Mouse (Mus musculus): Measurements from ENCODE around the gene Lcor. TPM values are rescaled to one million over a fixed set of nuclear protein-coding genes. Genes with fewer than 3 reads are reported as not detected.

The Lcor gene
- polyA plus RNA-seq, 1 experiment: 2.4 TPM

GRCm38 (mm10) chr19:41517006-41517405 lies 34.6 kb downstream of the Lcor start:
- 90% methylated on average over 3 of the region's 3 CpGs for WGBS

DNA sequence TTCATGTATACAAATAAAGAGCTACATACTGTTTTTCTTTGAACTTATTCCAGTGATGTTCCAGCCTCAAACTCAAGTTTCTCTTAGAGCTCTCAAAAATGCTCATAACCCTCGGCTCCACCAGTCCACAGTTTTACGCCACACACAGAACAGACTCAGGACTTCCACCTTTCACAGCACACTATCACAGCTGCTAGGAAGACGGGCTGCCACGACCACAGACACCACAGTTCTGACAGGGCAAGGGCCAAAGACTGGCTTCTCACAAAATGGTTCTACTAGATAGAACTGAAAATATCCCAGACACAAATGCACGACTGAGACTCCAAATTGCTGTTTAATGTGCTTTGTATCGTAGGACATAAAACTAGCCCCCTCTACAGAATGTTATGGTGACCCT lies 36.7 kb downstream of the Lcor start:
- Histone ChIP-seq H3K27ac (ENCODE audit: insufficient read depth, low read length) (no peak overlapping the region), H3K27me3 (ENCODE audit: control insufficient read depth, insufficient read depth, low read length) (no peaks in the 10 kb centered on the region), H3K4me1 (ENCODE audit: control insufficient read depth, insufficient read depth, insufficient read length) (no peaks in the 10 kb centered on the region), H3K4me3 (ENCODE audit: extremely low read depth, insufficient read depth, insufficient read length) (no peak overlapping the region), H3K36me3 (ENCODE audit: control insufficient read depth, insufficient read depth, low read length) (no peaks in the 10 kb centered on the region)
- DNase-seq (ENCODE audit: low read depth in 1 of 2, low spot score in 2 of 2): no peak
- TF ChIP-seq CTCF (IDR thresholded peaks at IDR 0.05; ENCODE audit: extremely low read depth, insufficient read depth, insufficient read length, insufficient replicate concordance): no peak
- no peak for TF ChIP-seq POLR2A (IDR thresholded peaks at IDR 0.05; ENCODE audit: low read depth, low read length)
- 41% methylated on average over 6 of the region's 6 CpGs for WGBS

More at GRCm38 (mm10) chr19:41517006-41517405, 34.6 kb downstream of the Lcor start:
- no peaks in the 10 kb centered on the region for H3K27me3 ChIP-seq (ENCODE audit: control insufficient read depth, insufficient read depth, low read length)
- no peaks in the 10 kb centered on the region for H3K4me1 ChIP-seq (ENCODE audit: control insufficient read depth, insufficient read depth, insufficient read length)
- H3K4me3 ChIP-seq (ENCODE audit: extremely low read depth, insufficient read depth, insufficient read length): no peak overlapping the region
- no peak overlapping the region for H3K27ac ChIP-seq (ENCODE audit: insufficient read depth, low read length)
- H3K36me3 ChIP-seq (ENCODE audit: control insufficient read depth, insufficient read depth, low read length): no peaks in the 10 kb centered on the region
- no peak for TF ChIP-seq CTCF (IDR thresholded peaks at IDR 0.05; ENCODE audit: extremely low read depth, insufficient read depth, insufficient read length, insufficient replicate concordance)
- no peak for DNase-seq (ENCODE audit: low read depth in 1 of 2, low spot score in 2 of 2)

GRCm38 (mm10) chr19:41522246-41522645 lies 39.8 kb downstream of the Lcor start:
- DNase-seq (ENCODE audit: low read depth in 1 of 2, low spot score in 2 of 2): no peak
- H3K27me3 ChIP-seq (ENCODE audit: control insufficient read depth, insufficient read depth, low read length): no peaks in the 10 kb centered on the region
- 82% methylated on average over 2 of the region's 2 CpGs for WGBS
- no peak overlapping the region for H3K4me3 ChIP-seq (ENCODE audit: extremely low read depth, insufficient read depth, insufficient read length)
- no peaks in the 10 kb centered on the region for H3K4me1 ChIP-seq (ENCODE audit: control insufficient read depth, insufficient read depth, insufficient read length)
- TF ChIP-seq CTCF (IDR thresholded peaks at IDR 0.05; ENCODE audit: extremely low read depth, insufficient read depth, insufficient read length, insufficient replicate concordance) (no peak), POLR2A (IDR thresholded peaks at IDR 0.05; ENCODE audit: low read depth, low read length) (no peak)
- no peak overlapping the region for H3K27ac ChIP-seq (ENCODE audit: insufficient read depth, low read length)
- H3K36me3 ChIP-seq (ENCODE audit: control insufficient read depth, insufficient read depth, low read length): no peaks in the 10 kb centered on the region

DNA sequence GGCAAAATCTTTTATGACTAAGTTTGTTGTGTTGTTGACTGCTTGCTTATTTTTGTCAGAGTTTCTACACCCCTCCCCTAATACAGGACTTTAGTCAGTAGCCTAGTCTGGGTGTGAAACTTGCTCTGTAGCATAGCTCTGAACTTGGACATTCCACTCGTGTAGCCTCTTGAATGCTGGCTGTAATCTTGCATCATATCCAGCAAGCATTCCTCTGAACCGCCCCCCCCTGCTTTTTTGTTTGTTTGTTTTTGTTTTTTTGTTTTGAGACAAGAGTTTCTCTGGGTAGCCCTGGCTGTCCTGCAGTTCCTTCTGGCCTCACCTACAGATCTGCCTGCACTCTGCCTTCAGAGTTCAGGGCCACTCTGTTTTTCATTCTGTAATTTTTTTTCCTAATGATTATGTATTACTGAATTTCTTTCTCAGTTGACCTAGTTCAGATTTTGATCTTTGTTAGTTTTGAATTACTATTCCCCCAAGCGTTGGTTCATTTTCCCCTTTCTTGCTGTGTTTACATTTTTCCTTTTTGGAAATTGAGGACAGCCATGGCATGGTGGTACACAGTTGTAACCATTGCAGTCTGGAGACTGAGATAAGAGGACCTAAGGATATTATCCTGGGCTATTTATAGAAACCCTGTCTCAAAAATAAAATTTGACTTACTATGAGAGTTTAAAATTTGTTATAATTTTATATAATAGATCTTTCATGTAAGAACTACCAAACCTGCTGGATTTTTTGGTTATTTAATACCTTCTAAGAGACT lies 41.5 kb downstream of the Lcor start:
- no peak for DNase-seq (ENCODE audit: low read depth in 1 of 2, low spot score in 2 of 2)
- Histone ChIP-seq H3K27me3 (ENCODE audit: control insufficient read depth, insufficient read depth, low read length) (no peaks in the 10 kb centered on the region), H3K36me3 (ENCODE audit: control insufficient read depth, insufficient read depth, low read length) (no peaks in the 10 kb centered on the region), H3K4me1 (ENCODE audit: control insufficient read depth, insufficient read depth, insufficient read length) (no peaks in the 10 kb centered on the region), H3K27ac (ENCODE audit: insufficient read depth, low read length) (no peak overlapping the region), H3K4me3 (ENCODE audit: extremely low read depth, insufficient read depth, insufficient read length) (no peak overlapping the region)
- TF ChIP-seq POLR2A (IDR thresholded peaks at IDR 0.05; ENCODE audit: low read depth, low read length): no peak
- TF ChIP-seq CTCF (IDR thresholded peaks at IDR 0.05; ENCODE audit: extremely low read depth, insufficient read depth, insufficient read length, insufficient replicate concordance): no peak
- WGBS: 81% methylated on average over 3 of the region's 3 CpGs

DNA sequence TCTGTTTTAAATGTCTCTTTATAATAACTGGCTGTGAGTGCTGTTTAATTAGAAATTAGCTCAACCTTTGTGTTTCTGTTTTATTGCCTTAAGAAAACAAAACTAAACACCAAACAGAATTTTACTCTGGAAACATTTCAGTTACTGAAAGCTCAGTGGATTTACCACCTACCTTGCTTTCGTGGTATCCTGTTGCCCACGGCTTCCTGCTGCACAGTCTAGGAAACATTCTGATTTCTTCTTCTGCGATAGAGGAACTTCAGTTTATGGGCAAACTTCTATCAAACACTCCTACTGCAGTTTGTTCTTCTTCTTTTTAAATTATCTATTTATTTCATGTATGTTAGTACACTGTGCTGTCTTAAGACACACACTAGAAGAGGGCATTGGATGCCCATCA lies 46.7 kb downstream of the Lcor start:
- no peak for DNase-seq (ENCODE audit: low read depth in 1 of 2, low spot score in 2 of 2)
- Histone ChIP-seq H3K4me1 (ENCODE audit: control insufficient read depth, insufficient read depth, insufficient read length) (no peaks in the 10 kb centered on the region), H3K27me3 (ENCODE audit: control insufficient read depth, insufficient read depth, low read length) (no peaks in the 10 kb centered on the region), H3K27ac (ENCODE audit: insufficient read depth, low read length) (no peak overlapping the region), H3K36me3 (ENCODE audit: control insufficient read depth, insufficient read depth, low read length) (no peaks in the 10 kb centered on the region), H3K4me3 (ENCODE audit: extremely low read depth, insufficient read depth, insufficient read length) (no peak overlapping the region)
- TF ChIP-seq CTCF (IDR thresholded peaks at IDR 0.05; ENCODE audit: extremely low read depth, insufficient read depth, insufficient read length, insufficient replicate concordance): no peak
- TF ChIP-seq POLR2A (IDR thresholded peaks at IDR 0.05; ENCODE audit: low read depth, low read length): no peak
- 13% methylated on average over 3 of the region's 3 CpGs for WGBS

DNA sequence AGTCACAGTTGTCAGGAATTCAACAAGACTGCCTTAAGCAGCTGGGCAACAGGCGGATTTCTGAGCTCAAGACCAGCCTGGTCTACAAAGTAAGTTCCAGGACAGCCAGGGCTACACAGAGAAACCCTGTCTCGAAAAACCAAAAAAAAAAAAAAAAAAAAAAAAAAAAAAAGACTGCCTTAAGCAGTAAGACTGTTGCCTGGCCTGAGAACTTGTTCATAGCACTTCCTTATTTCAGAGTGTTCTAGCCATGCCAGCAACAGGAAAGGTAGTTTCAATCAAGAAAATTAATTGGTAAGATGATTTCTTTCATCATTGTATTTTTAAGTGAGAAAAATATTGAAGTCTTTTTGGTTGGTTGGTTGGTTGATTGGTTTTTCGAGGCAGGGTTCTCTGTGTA lies 51.6 kb downstream of the Lcor start:
- Histone ChIP-seq H3K27me3 (ENCODE audit: control insufficient read depth, insufficient read depth, low read length) (no peaks in the 10 kb centered on the region), H3K4me3 (ENCODE audit: extremely low read depth, insufficient read depth, insufficient read length) (no peak overlapping the region), H3K36me3 (ENCODE audit: control insufficient read depth, insufficient read depth, low read length) (no peaks in the 10 kb centered on the region), H3K27ac (ENCODE audit: insufficient read depth, low read length) (no peak overlapping the region), H3K4me1 (ENCODE audit: control insufficient read depth, insufficient read depth, insufficient read length) (no peaks in the 10 kb centered on the region)
- DNase-seq (ENCODE audit: low read depth in 1 of 2, low spot score in 2 of 2): no peak
- 84% methylated on average over 3 of the region's 3 CpGs for WGBS
- TF ChIP-seq POLR2A (IDR thresholded peaks at IDR 0.05; ENCODE audit: low read depth, low read length) (no peak), CTCF (IDR thresholded peaks at IDR 0.05; ENCODE audit: extremely low read depth, insufficient read depth, insufficient read length, insufficient replicate concordance) (no peak)

DNA sequence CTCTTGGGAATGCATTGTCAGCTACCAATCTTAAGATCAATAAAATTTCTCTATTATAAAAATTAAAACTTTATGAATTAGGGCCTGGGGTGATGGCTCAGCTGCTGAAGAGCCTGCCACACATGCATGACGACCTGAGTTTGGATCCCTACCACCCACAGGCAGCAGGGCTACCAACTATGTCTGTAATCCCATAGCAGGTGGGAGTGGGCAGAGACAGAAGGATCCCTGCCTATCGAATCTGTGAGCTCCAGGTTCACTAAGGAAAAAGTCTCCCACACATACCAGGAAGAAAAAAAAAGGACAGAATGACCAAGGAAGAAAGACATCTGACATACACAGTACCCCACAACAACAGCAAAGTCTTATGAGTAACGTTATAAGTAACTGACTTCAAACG lies 74.5 kb downstream of the Lcor start:
- no peak for DNase-seq (ENCODE audit: low read depth in 1 of 2, low spot score in 2 of 2)
- WGBS: 93% methylated on average over 4 of the region's 4 CpGs
- Histone ChIP-seq H3K27ac (ENCODE audit: insufficient read depth, low read length) (no peak overlapping the region), H3K4me1 (ENCODE audit: control insufficient read depth, insufficient read depth, insufficient read length) (peaks cover 2% of the 10 kb centered on the region; the same call in 1 of the 2 replicates), H3K4me3 (ENCODE audit: extremely low read depth, insufficient read depth, insufficient read length) (no peak overlapping the region), H3K27me3 (ENCODE audit: control insufficient read depth, insufficient read depth, low read length) (no peaks in the 10 kb centered on the region), H3K36me3 (ENCODE audit: control insufficient read depth, insufficient read depth, low read length) (peaks cover 24% of the 10 kb centered on the region)
- TF ChIP-seq POLR2A (IDR thresholded peaks at IDR 0.05; ENCODE audit: low read depth, low read length) (no peak), CTCF (IDR thresholded peaks at IDR 0.05; ENCODE audit: extremely low read depth, insufficient read depth, insufficient read length, insufficient replicate concordance) (no peak)
